Mouse (Mus musculus) kidney, adult 2 months (tissue): ENCODE measurements around the gene Prpsap1.

Experiments used
- CTCF ChIP-seq: fragments of 200-500 bp; conservative IDR thresholded peaks from 2 replicates; pipeline ENCODE4 v1.5.1; 2011; ENCODE audit warnings: low read depth, mild to moderate bottlenecking, control low read depth, low read length, moderate library complexity, mixed read lengths; ENCODE audit not compliant: insufficient read depth, insufficient read length
- POLR2A ChIP-seq: fragments of 200-500 bp; IDR thresholded peaks from one replicate; pipeline ENCODE4 v1.6.1; 2011; ENCODE audit warnings: low read depth, low read length, control low read depth

GRCm38 (mm10) chr11:116518482-116518881, 24.5 kb upstream of the Prpsap1 start:
- TF ChIP-seq POLR2A (no peak), CTCF (no peak)
